Mouse (Mus musculus): ENCODE results near the gene Dnmt3a. TPM values are rescaled to one million over a fixed set of nuclear protein-coding genes. Genes with fewer than 3 reads are reported as not detected.

Dnmt3a gene
- polyA plus RNA-seq, 1 experiment from 2014 or later: 142 TPM

DNA sequence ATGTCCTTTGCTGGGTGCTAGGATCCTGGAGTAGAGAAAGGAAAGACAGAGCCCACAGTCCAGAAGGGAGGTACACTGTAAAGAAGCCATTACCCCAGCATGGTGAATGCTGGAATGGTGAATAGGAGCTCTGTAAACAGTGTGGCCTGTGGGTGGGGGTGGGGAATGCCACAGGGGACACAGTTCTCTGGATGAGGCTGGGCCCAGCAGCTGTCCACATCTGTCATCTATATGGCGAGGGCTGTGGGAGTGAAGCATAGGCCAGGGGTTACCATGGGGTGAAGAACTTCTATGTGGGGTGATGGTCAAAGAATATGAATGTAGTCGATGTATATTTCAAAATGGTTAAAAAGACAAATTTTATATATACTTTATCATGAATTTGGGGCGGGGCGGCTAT is 52.9 kb downstream of the Dnmt3a start:
- no peak for ATAC-seq (ENCODE audit: insufficient number of reproducible peaks, low FRiP score, low TSS enrichment, low read depth)
- WGBS: 84% methylated on average over 4 of the region's 4 CpGs
- no peaks in the 10 kb centered on the region for H3K9me3 ChIP-seq
- no peak overlapping the region for H3K4me2 ChIP-seq
- no peak overlapping the region for H3K9ac ChIP-seq
- peaks cover 49% of the 10 kb centered on the region for H3K36me3 ChIP-seq
- H3K27me3 ChIP-seq: no peaks in the 10 kb centered on the region
- peaks cover 30% of the 10 kb centered on the region for H3K4me1 ChIP-seq
- no peak overlapping the region for H3K4me3 ChIP-seq
- H3K27ac ChIP-seq: no peak overlapping the region

DNA sequence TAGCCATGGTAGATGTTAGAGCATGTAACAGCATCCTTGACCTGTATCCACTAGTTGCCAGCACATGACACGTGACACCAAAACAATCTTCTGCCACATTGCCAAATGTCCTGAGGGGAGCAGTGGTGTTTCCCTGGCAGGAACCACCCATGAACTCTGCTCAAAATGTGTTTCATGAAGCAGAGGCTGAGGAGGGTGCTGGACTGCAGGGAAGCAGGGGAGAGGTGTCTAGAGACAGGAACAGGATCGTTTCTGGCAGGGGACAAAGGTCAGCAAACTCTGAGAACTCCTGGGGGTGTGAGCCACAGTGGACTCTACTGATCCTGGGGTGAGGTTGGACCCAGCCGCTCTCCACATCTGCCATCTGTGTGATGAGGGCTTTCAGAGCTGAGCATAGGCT is 53.7 kb downstream of the Dnmt3a start:
- no peaks in the 10 kb centered on the region for H3K27me3 ChIP-seq
- H3K36me3 ChIP-seq: peaks cover 48% of the 10 kb centered on the region
- no peak overlapping the region for H3K4me2 ChIP-seq
- no peak overlapping the region for H3K27ac ChIP-seq
- H3K4me3 ChIP-seq: no peak overlapping the region
- no peaks in the 10 kb centered on the region for H3K9me3 ChIP-seq
- no peak for ATAC-seq (ENCODE audit: insufficient number of reproducible peaks, low FRiP score, low TSS enrichment, low read depth)
- no peak overlapping the region for H3K9ac ChIP-seq
- peaks cover 27% of the 10 kb centered on the region for H3K4me1 ChIP-seq
- WGBS: 47% methylated on average over 3 of the region's 3 CpGs

DNA sequence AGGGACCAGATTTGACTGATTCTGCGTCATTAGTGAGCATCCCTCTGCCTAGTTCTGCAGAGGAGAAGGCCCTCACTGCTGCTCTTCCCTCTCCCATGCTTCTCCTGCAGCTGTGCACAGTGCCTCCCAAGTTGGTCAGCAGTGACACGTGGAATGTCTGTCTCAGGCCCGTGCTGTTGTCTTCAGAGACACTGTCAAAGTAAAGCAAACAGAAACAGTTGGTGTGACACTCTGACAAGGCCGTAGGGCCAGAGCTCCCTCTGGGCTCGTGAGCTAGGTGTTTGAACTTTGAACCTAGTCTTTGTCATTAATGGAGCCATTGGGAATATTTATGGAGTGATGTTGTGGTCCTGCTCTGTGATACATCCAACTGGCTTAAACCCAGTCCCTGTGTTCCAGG is 54.2 kb downstream of the Dnmt3a start:
- WGBS: 52% methylated on average over 5 of the region's 5 CpGs
- Histone ChIP-seq H3K9ac (no peak overlapping the region), H3K4me2 (no peak overlapping the region), H3K4me3 (no peak overlapping the region), H3K36me3 (peaks cover 48% of the 10 kb centered on the region), H3K27ac (no peak overlapping the region), H3K27me3 (no peaks in the 10 kb centered on the region), H3K4me1 (peaks cover 24% of the 10 kb centered on the region), H3K9me3 (no peaks in the 10 kb centered on the region)
- no peak for ATAC-seq (ENCODE audit: insufficient number of reproducible peaks, low FRiP score, low TSS enrichment, low read depth)

DNA sequence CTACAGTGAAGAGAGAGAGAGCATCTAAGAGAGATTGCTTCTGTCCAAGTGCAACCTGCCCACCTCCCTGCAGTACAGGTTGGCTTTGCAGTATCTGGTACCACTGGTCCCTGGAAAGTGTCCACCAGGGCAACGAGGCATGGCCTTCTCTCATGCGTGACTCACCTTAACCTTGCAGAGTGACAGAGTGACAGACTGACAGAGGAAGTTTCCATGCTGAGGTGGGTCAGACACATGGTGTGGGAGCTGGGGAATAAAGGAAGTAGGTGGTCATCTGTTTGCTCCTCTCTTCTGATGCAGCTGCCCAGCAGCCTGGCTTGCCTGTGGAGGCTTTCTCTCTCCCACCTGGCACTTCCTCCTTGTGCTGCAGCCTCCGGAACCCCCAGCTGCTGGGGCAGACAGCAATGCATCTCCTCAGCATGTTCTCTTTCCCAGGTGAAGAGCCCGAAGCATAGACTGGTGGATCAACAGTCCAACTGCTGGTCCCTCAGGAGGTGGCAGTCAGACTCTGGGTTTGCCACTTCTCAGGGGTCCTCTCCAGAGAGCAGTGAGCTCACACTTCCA is 55.9 kb downstream of the Dnmt3a start:
- no peak for ATAC-seq (ENCODE audit: insufficient number of reproducible peaks, low FRiP score, low TSS enrichment, low read depth)
- H3K9ac ChIP-seq: no peak overlapping the region
- H3K4me2 ChIP-seq: no peak overlapping the region
- no peaks in the 10 kb centered on the region for H3K27me3 ChIP-seq
- H3K27ac ChIP-seq: no peak overlapping the region
- no peak overlapping the region for H3K4me3 ChIP-seq
- H3K4me1 ChIP-seq: peaks cover 18% of the 10 kb centered on the region
- WGBS: 87% methylated on average over 4 of the region's 4 CpGs
- H3K9me3 ChIP-seq: no peaks in the 10 kb centered on the region
- peaks cover 61% of the 10 kb centered on the region for H3K36me3 ChIP-seq

DNA sequence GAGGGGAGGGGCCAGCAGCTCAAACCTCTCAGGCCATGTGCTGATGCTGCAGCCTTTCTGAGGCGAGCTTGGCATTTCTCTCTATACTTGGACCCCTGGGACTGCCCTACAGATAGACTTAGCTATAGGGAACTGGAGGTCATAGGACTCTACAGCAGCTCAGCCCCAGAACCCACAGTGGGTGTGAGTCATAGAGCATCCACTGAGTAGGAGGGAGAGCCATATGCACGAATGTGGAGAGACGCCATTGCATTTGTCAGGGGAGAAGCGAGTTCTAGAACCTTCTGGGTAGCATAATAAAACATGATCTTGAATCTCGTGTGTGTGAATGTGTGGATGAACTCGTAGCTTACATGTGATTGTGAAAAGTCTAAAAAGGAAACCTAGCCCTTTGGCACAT is 56.4 kb downstream of the Dnmt3a start:
- WGBS: 85% methylated on average over 6 of the region's 6 CpGs
- no peak overlapping the region for H3K9ac ChIP-seq
- no peak overlapping the region for H3K4me2 ChIP-seq
- H3K4me3 ChIP-seq: no peak overlapping the region
- H3K36me3 ChIP-seq: peaks cover 62% of the 10 kb centered on the region
- ATAC-seq (ENCODE audit: insufficient number of reproducible peaks, low FRiP score, low TSS enrichment, low read depth): no peak
- H3K9me3 ChIP-seq: no peaks in the 10 kb centered on the region
- no peak overlapping the region for H3K27ac ChIP-seq
- no peaks in the 10 kb centered on the region for H3K27me3 ChIP-seq
- peaks cover 20% of the 10 kb centered on the region for H3K4me1 ChIP-seq

DNA sequence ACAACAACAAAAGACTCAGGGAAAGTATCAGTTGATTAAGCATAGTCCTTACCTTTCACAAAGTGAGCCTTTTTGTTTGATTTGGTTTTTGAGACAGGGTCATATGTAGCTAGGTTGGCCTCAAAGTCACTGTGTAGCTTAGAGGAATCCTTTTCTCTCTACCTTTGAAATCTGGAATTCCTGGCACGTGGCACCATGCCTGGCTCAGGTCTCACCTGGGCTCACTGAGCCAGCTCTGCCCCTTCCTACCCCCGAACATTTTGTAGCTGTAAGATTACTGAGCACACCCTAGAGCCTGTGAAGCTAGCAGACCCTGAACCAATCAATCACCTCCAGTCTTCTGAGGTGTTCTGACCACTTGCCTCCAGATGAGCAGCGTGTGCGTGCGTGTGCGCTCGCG is 58.4 kb downstream of the Dnmt3a start:
- no peak overlapping the region for H3K27ac ChIP-seq
- 90% methylated on average over 8 of the region's 8 CpGs for WGBS
- H3K9ac ChIP-seq: no peak overlapping the region
- H3K36me3 ChIP-seq: peaks cover 70% of the 10 kb centered on the region
- no peaks in the 10 kb centered on the region for H3K27me3 ChIP-seq
- ATAC-seq (ENCODE audit: insufficient number of reproducible peaks, low FRiP score, low TSS enrichment, low read depth): no peak
- no peak overlapping the region for H3K4me2 ChIP-seq
- no peak overlapping the region for H3K4me3 ChIP-seq
- peaks cover 29% of the 10 kb centered on the region for H3K4me1 ChIP-seq
- no peaks in the 10 kb centered on the region for H3K9me3 ChIP-seq

DNA sequence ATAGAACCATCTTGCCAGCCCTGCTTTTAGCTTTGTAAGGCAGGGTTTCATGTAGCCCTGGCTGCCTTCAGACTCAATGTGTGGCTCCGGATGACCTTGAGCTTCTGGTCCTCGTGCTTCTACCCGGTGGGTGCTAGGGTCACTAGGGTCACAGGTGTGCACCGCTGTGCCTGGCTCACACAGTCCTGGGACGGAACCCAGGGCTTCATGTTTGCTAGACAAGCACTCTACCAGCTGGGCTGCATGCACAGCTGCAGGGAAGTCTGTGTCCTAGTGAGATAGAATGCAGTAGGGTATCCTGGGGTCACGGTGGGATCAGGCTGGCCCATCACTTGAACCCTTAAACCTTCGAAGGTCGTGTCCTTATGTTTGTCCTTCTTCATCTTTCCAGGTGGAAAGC is 59.8 kb downstream of the Dnmt3a start:
- 81% methylated on average over 8 of the region's 8 CpGs for WGBS
- no peak overlapping the region for H3K4me2 ChIP-seq
- no peaks in the 10 kb centered on the region for H3K27me3 ChIP-seq
- peaks cover 67% of the 10 kb centered on the region for H3K36me3 ChIP-seq
- H3K4me1 ChIP-seq: peaks cover 38% of the 10 kb centered on the region
- H3K9ac ChIP-seq: no peak overlapping the region
- no peak overlapping the region for H3K4me3 ChIP-seq
- ATAC-seq (ENCODE audit: insufficient number of reproducible peaks, low FRiP score, low TSS enrichment, low read depth): no peak
- H3K27ac ChIP-seq: no peak overlapping the region
- no peaks in the 10 kb centered on the region for H3K9me3 ChIP-seq

DNA sequence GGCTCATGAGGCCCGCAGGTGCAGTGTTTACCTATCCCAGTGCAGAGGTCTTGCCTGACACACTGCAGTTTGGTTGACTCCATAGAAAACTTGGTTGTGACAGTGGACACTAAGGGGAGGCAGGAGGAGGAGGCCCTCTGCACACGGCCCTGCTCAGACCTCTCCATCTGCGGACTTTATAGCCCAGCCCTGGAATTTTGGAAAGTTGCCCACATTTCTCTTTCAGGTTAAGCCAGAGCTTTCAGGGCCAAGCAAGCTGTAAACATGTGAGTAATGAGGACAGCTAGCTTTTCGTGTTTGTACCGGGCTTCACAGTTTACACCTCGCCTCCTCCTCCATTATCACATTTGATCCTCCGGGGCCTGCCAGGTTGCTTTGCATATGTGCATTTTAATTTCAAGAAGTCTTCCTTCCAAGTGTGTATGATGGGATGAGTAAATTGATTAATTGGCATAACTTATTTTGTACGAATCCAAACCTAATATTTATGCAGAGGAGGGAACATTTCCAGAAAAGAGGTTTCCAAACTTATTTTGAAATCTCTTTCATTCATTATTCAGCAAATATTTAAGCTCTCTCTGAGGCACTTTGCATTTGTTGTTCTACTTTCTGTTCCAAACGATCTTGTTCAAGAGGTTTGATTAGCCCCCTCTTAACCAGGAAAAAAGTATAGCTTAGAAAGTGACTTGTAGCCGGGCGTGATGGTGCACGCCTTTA is 61.0 kb downstream of the Dnmt3a start:
- Histone ChIP-seq H3K9ac (no peak overlapping the region), H3K36me3 (peaks cover 60% of the 10 kb centered on the region), H3K4me1 (peaks cover 50% of the 10 kb centered on the region), H3K4me3 (no peak overlapping the region), H3K4me2 (no peak overlapping the region), H3K27ac (peak overlapping the region; percentile 67; the same call in 1 of the 2 replicates), H3K9me3 (no peaks in the 10 kb centered on the region), H3K27me3 (no peaks in the 10 kb centered on the region)
- 45% methylated on average over 12 of the region's 12 CpGs for WGBS
- no peak for ATAC-seq (ENCODE audit: insufficient number of reproducible peaks, low FRiP score, low TSS enrichment, low read depth)

DNA sequence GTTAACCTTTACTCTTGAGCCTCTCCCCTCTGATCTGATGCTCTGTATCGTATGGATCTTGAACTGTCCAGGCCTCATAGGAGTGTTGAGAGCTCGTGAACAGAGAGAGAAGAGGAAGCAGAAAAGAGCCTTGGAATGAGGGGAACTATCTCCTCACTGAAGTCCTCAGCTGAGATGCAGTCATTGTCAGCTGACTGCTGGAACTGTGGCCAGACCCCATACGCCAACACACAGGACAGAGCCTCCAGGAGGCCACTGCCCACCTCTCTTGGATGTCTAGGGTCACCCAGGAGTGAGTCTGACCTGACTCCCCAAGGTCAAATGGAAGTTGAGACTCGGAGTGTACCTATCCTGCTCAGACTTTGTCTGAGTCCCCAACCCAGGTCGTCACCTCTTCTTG is 62.3 kb downstream of the Dnmt3a start:
- H3K4me3 ChIP-seq: no peak overlapping the region

DNA sequence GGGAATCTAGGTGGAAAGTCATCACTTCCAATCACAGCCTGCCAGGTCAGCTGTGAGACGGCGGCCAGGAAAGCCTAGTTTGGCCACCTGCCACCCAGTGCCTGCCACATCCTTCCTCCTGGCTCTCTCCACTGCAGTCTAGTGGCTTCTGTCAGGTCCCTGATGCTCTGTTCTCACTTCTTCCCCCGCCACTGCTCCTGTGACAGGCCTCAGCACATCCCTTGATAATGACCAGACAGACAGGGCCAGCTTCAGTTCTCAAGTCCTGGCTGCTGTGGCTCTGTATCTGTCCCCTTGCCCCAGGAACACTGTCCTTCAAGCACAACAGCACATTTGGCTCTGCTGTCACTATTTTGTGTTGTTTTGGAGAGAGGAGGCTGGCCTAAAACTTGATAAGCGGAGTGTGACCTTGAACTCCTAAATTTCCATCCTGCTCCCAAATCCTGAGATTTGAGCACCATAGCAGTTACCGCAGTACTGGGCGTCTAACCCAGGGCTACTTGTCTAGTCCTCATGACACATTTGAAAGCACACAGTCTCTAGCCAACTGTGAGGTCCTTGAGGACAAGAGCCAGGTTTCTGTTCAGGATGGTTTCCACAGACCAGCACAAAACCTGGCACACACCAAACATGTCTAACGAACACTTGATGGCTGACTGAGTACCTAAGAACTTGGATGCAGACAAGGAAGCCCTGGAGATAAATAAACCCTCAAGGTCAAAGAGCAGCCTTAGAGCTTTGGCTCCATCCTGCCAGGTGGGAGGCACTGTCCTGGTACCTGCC is 63.1 kb downstream of the Dnmt3a start:
- Histone ChIP-seq H3K27ac (no peak overlapping the region), H3K27me3 (no peaks in the 10 kb centered on the region), H3K9me3 (no peaks in the 10 kb centered on the region), H3K36me3 (peaks cover 71% of the 10 kb centered on the region), H3K4me3 (no peak overlapping the region), H3K9ac (no peak overlapping the region), H3K4me2 (no peak overlapping the region), H3K4me1 (peaks cover 55% of the 10 kb centered on the region)
- WGBS: 72% methylated on average over 7 of the region's 7 CpGs
- no peak for ATAC-seq (ENCODE audit: insufficient number of reproducible peaks, low FRiP score, low TSS enrichment, low read depth)

More for the DNA sequence above, 62.3 kb downstream of the Dnmt3a start:
- Histone ChIP-seq H3K4me2 (no peak overlapping the region), H3K27me3 (no peaks in the 10 kb centered on the region), H3K9ac (no peak overlapping the region), H3K27ac (no peak overlapping the region), H3K4me1 (peaks cover 52% of the 10 kb centered on the region), H3K36me3 (peaks cover 63% of the 10 kb centered on the region), H3K9me3 (no peaks in the 10 kb centered on the region)
- 81% methylated on average over 5 of the region's 5 CpGs for WGBS
- no peak for ATAC-seq (ENCODE audit: insufficient number of reproducible peaks, low FRiP score, low TSS enrichment, low read depth)

DNA sequence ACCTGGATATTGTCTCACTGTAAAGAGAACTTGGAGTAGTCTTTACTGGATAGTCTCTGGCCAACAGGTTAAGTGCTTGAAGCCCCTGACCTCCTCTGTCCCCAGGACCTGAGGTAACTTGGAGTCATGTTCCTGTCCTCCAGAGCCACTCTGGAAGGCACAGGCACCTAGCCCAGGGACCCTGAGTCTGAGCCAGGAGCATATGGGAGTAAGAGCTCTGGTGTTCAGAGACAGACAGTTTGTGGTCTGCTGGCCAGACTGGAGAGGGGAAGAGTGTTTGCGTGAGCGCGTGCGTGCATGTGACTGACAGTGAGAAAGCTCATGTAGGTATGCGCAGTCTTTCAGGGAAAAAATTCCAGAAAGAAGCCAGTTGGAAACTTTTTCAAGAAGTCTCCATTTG is 64.2 kb downstream of the Dnmt3a start:
- Histone ChIP-seq H3K27ac (peak overlapping the region; percentile 33; the same call in 1 of the 2 replicates), H3K4me2 (no peak overlapping the region), H3K4me1 (peaks cover 59% of the 10 kb centered on the region), H3K4me3 (no peak overlapping the region), H3K36me3 (peaks cover 75% of the 10 kb centered on the region), H3K27me3 (no peaks in the 10 kb centered on the region), H3K9me3 (no peaks in the 10 kb centered on the region), H3K9ac (no peak overlapping the region)
- WGBS: 88% methylated on average over 5 of the region's 5 CpGs
- ATAC-seq (ENCODE audit: insufficient number of reproducible peaks, low FRiP score, low TSS enrichment, low read depth): no peak

DNA sequence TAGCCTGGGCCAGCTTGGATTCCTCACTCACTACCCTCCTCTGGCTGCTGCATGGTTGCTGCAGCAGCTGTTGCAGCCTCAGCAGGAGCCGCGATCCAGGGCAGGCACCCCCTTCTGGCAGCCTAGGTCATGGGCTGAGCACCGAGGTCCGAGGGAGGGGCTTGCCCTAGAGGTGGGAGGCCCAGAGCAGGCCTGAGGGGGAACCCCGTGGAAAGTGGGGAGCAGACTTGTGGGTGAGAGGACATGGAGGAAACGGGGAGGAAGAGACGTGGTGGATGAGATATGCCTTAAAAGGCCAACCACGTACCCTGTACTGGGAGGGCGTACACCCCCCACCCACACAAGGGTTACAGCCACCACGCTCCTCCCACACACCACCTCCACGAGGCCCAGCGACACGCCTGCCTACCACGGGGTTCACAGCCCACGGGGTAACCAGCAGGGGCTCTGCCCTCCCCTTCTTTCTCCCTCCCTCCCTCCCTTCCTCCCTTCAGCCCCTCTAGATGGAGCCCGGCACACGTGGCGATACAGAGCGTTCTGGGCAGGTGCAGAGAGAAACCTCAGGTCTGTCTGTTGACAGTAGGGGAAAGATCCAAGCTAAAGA is 65.2 kb downstream of the Dnmt3a start:
- ATAC-seq (ENCODE audit: insufficient number of reproducible peaks, low FRiP score, low TSS enrichment, low read depth): peak; percentile 44; the same call in 1 of the 2 replicates
- no peak overlapping the region for H3K4me3 ChIP-seq
- peak overlapping the region; percentile 76 for H3K27ac ChIP-seq
- no peaks in the 10 kb centered on the region for H3K9me3 ChIP-seq
- H3K4me1 ChIP-seq: peaks cover 55% of the 10 kb centered on the region
- H3K36me3 ChIP-seq: peaks cover 67% of the 10 kb centered on the region
- no peak overlapping the region for H3K9ac ChIP-seq
- no peaks in the 10 kb centered on the region for H3K27me3 ChIP-seq
- WGBS: 15% methylated on average over 18 of the region's 19 CpGs
- H3K4me2 ChIP-seq: no peak overlapping the region

Data from limb, embryonic 15.5 days (tissue).